Mouse (Mus musculus) testis, adult 10 weeks (tissue): ENCODE data around the gene Snx5. TPM values are rescaled to one million over a fixed set of nuclear protein-coding genes. Genes with fewer than 3 reads are reported as not detected.

Experiments used
- polyA plus RNA-seq: library from polyadenylated mRNA; stranded (reverse); fragments of 350-450 nt; fragmentation: Illumina TruSeq; extraction: RNeasy Lipid Tissue Mini Kit (QIAGEN cat#74804); gene quantifications from one replicate; pipeline ENCODE4 v1.2.3, GENCODE M21; 2014; ENCODE audit warnings: low read depth, low replicate concordance

Snx5 gene
- 78.1 TPM for polyA plus RNA-seq

GRCm38 (mm10) chr2:144270507-144271420, at the start of gene Snx5, which contains the start of gene Mgme1:
TSS of gene Snx5 (minus strand) at chr2:144270906.
TSS of gene Mgme1 (plus strand) at chr2:144270663.

Other genes with a start within 250 kb of the Snx5 start
- 28.6 TPM for gene Banf2, start 237.8 kb downstream of the Snx5 start, polyA plus RNA-seq
- gene Mgme1, start 243 bp downstream of the Snx5 start, polyA plus RNA-seq, result 2.5 TPM
- 24.5 TPM for gene Ovol2, start 61.2 kb upstream of the Snx5 start, polyA plus RNA-seq
- gene Kat14, start 98.1 kb upstream of the Snx5 start, polyA plus RNA-seq, result 4.5 TPM
- 1.7 TPM for gene Pet117, start 98.1 kb upstream of the Snx5 start, polyA plus RNA-seq